Comparison of ENCODE assay signal across 2 mouse cellular contexts in genomic region chr1:171246709-171247452, GRCm38 (mm10).
A peak's percentile ranks its signal among the peaks of the same experiment; 100 is the strongest.
TF ChIP-seq lines count a peak whose summit lies in the region.

No protein-coding gene starts in this region.

TF ChIP-seq in C2C12, 6 proteins besides CTCF, POLR2A, EP300 and RAD21:
- no peak for TF ChIP-seq FOSL1 (IDR thresholded peaks at IDR 0.05; ENCODE audit: insufficient read depth, low read length, poor library complexity, severe bottlenecking)
- no peak for TF ChIP-seq USF1 (IDR thresholded peaks at IDR 0.05; ENCODE audit: low read depth)
- no peak for TF ChIP-seq CEBPB (IDR thresholded peaks at IDR 0.05; ENCODE audit: low read depth)
- no peak for TF ChIP-seq MYOG (IDR thresholded peaks at IDR 0.05; ENCODE audit: control insufficient read depth, extremely low read depth, insufficient read length)
- peak; percentile 15 for TF ChIP-seq MAX (IDR thresholded peaks at IDR 0.05)

TF ChIP-seq in myocyte, 11 proteins besides CTCF, POLR2A, EP300 and RAD21:
- TF ChIP-seq POLR2AphosphoS2 (IDR thresholded peaks at IDR 0.05; ENCODE audit: insufficient read length, low read depth), result peak; percentile 67
- TF ChIP-seq E2F4 (IDR thresholded peaks at IDR 0.05; ENCODE audit: insufficient read depth), result no peak
